Mouse (Mus musculus) hindbrain, embryonic 14.5 days (tissue): Measurements from ENCODE around the gene Piezo1. TPM values are rescaled to one million over a fixed set of nuclear protein-coding genes. Genes with fewer than 3 reads are reported as not detected.

Experiments used
- ATAC-seq: fragments of 200-750 bp; cut with Nextera tagmentation; 2 replicates; pipeline ENCODE4 v1.8.0; 2017; ENCODE audit warnings: moderate number of reproducible peaks, mild to moderate bottlenecking, moderate TSS enrichment, moderate library complexity; ENCODE audit not compliant: low FRiP score
- DNase-seq: peaks from one replicate; pipeline ENCODE4 v3.0.0-alpha.2; 2015; ENCODE audit warnings: low spot score
- H3K27ac ChIP-seq: fragments of 300-500 bp; sonication (generic); 2 replicates; pipeline ENCODE4 v1.5.1; 2014; ENCODE audit warnings: mild to moderate bottlenecking, moderate library complexity
- H3K27me3 ChIP-seq: fragments of 300-500 bp; sonication (generic); 2 replicates; pipeline ENCODE4 v1.6.1; 2014; ENCODE audit warnings: mild to moderate bottlenecking, low read length, mixed read lengths; ENCODE audit not compliant: control insufficient read depth, insufficient read depth
- H3K36me3 ChIP-seq: fragments of 300-500 bp; sonication (generic); replicated peaks from 2 replicates; pipeline ENCODE4 v1.6.1; 2014; ENCODE audit not compliant: control insufficient read depth, insufficient read depth
- H3K4me1 ChIP-seq: fragments of 300-500 bp; sonication (generic); replicated peaks from 2 replicates; pipeline ENCODE4 v1.6.1; 2014; ENCODE audit warnings: antibody characterized with exemption, low read length, mixed read lengths; ENCODE audit not compliant: control insufficient read depth, insufficient read depth
- H3K4me2 ChIP-seq: fragments of 300-500 bp; sonication (generic); replicated peaks from 2 replicates; pipeline ENCODE4 v1.6.1; 2014; ENCODE audit warnings: mild to moderate bottlenecking, moderate library complexity
- H3K4me3 ChIP-seq: fragments of 300-500 bp; sonication (generic); replicated peaks from 2 replicates; pipeline ENCODE4 v1.5.1; 2014; ENCODE audit warnings: mild to moderate bottlenecking, low read length
- H3K9ac ChIP-seq: fragments of 300-500 bp; sonication (generic); 2 replicates; pipeline ENCODE4 v1.6.1; 2014
- H3K9me3 ChIP-seq: fragments of 300-500 bp; sonication (generic); 2 replicates; pipeline ENCODE4 v1.6.1; 2016; ENCODE audit warnings: low read length; ENCODE audit not compliant: control insufficient read depth
- WGBS: fragments of 180-500 bp; shearing (Covaris S2); extraction: QIAGEN DNeasy Blood & Tissue Kit; methylation state at CpG from one replicate; pipeline ENCODE4 v1.1.7; 2014; 5-methylcytosine and 5-hydroxymethylcytosine counted together
- polyA plus RNA-seq: library from polyadenylated mRNA; unstranded; fragments of >200 nt; fragmentation: Nextera tagmentation; extraction: Ambion mirVana; gene quantifications from 2 replicates; pipeline ENCODE4 v1.2.1, GENCODE M21; 2014

Piezo1 gene
- polyA plus RNA-seq, 1 experiment from 2014 or later: 3.1 TPM

GRCm38 (mm10) chr8:122442781-122443180 is 108.3 kb downstream of the Piezo1 start:
- ATAC-seq (no peak), DNase-seq (no peak)
- peaks cover 23% of the 10 kb centered on the region for H3K4me1 ChIP-seq
- peak overlapping the region; percentile 85 for H3K4me2 ChIP-seq
- peak overlapping the region; percentile 85 for H3K27ac ChIP-seq
- no peaks in the 10 kb centered on the region for H3K9me3 ChIP-seq
- H3K27me3 ChIP-seq: no peaks in the 10 kb centered on the region
- H3K4me3 ChIP-seq: peak overlapping the region; percentile 74
- WGBS: under 1% methylated on average over 11 of the region's 12 CpGs
- H3K9ac ChIP-seq: peak overlapping the region; percentile 80
- peaks cover 17% of the 10 kb centered on the region for H3K36me3 ChIP-seq

GRCm38 (mm10) chr8:122442356-122442755 is 108.8 kb downstream of the Piezo1 start:
- peak overlapping the region; percentile 85 for H3K27ac ChIP-seq
- ATAC-seq (no peak), DNase-seq (no peak)
- H3K4me3 ChIP-seq: peak overlapping the region; percentile 74
- no peaks in the 10 kb centered on the region for H3K9me3 ChIP-seq
- H3K4me2 ChIP-seq: peak overlapping the region; percentile 85
- H3K27me3 ChIP-seq: no peaks in the 10 kb centered on the region
- 14% methylated on average over 7 of the region's 7 CpGs for WGBS
- H3K9ac ChIP-seq: peak overlapping the region; percentile 80
- peaks cover 23% of the 10 kb centered on the region for H3K4me1 ChIP-seq
- H3K36me3 ChIP-seq: peaks cover 21% of the 10 kb centered on the region

- no peak overlapping the region for H3K4me3 ChIP-seq
- WGBS: 100% methylated on average over 1 of the region's 1 CpGs
- ATAC-seq (no peak), DNase-seq (no peak)
- H3K4me2 ChIP-seq: no peak overlapping the region
- peaks cover 23% of the 10 kb centered on the region for H3K4me1 ChIP-seq
- H3K9me3 ChIP-seq: no peaks in the 10 kb centered on the region
- H3K27me3 ChIP-seq: no peaks in the 10 kb centered on the region
- H3K27ac ChIP-seq: no peak overlapping the region
- H3K9ac ChIP-seq: no peak overlapping the region
- peaks cover 30% of the 10 kb centered on the region for H3K36me3 ChIP-seq
Measured at GRCm38 (mm10) chr8:122441326-122441725, 109.8 kb downstream of the Piezo1 start.

- Histone ChIP-seq H3K27ac (no peak overlapping the region), H3K4me3 (no peak overlapping the region), H3K4me1 (peaks cover 10% of the 10 kb centered on the region; the same call in 1 of the 2 replicates), H3K9ac (no peak overlapping the region), H3K36me3 (peaks cover 49% of the 10 kb centered on the region), H3K27me3 (no peaks in the 10 kb centered on the region), H3K9me3 (no peaks in the 10 kb centered on the region), H3K4me2 (no peak overlapping the region)
- ATAC-seq: no peak
- 96% methylated on average over 16 of the region's 16 CpGs for WGBS
- DNase-seq: no peak
Measured at GRCm38 (mm10) chr8:122439336-122439735, 111.8 kb downstream of the Piezo1 start.

GRCm38 (mm10) chr8:122437708-122438331 is 113.3 kb downstream of the Piezo1 start:
- Histone ChIP-seq H3K27me3 (peaks cover 3% of the 10 kb centered on the region; the same call in 1 of the 2 replicates), H3K36me3 (peaks cover 61% of the 10 kb centered on the region), H3K4me3 (no peak overlapping the region), H3K4me1 (peaks cover 10% of the 10 kb centered on the region; the same call in 1 of the 2 replicates), H3K27ac (no peak overlapping the region), H3K4me2 (no peak overlapping the region), H3K9me3 (no peaks in the 10 kb centered on the region), H3K9ac (no peak overlapping the region)
- DNase-seq (no peak), ATAC-seq (no peak)
- WGBS: 94% methylated on average over 13 of the region's 13 CpGs

- WGBS: 90% methylated on average over 14 of the region's 20 CpGs
- peaks cover 61% of the 10 kb centered on the region for H3K36me3 ChIP-seq
- no peak overlapping the region for H3K9ac ChIP-seq
- H3K27ac ChIP-seq: no peak overlapping the region
- H3K4me2 ChIP-seq: no peak overlapping the region
- peaks cover 6% of the 10 kb centered on the region for H3K4me1 ChIP-seq
- H3K27me3 ChIP-seq: peaks cover 6% of the 10 kb centered on the region; the same call in 1 of the 2 replicates
- no peaks in the 10 kb centered on the region for H3K9me3 ChIP-seq
- no peak overlapping the region for H3K4me3 ChIP-seq
- no peak for DNase-seq
- ATAC-seq: no peak
Measured at GRCm38 (mm10) chr8:122436586-122437125, 114.5 kb downstream of the Piezo1 start.

GRCm38 (mm10) chr8:122436146-122436545 is 115.0 kb downstream of the Piezo1 start:
- Histone ChIP-seq H3K9ac (no peak overlapping the region), H3K4me3 (no peak overlapping the region), H3K27me3 (peaks cover 6% of the 10 kb centered on the region; the same call in 1 of the 2 replicates), H3K9me3 (no peaks in the 10 kb centered on the region), H3K4me2 (no peak overlapping the region), H3K4me1 (peaks cover 9% of the 10 kb centered on the region), H3K27ac (no peak overlapping the region), H3K36me3 (peaks cover 61% of the 10 kb centered on the region)
- no peak for ATAC-seq
- 95% methylated on average over 9 of the region's 9 CpGs for WGBS
- no peak for DNase-seq

GRCm38 (mm10) chr8:122435375-122435774 is 115.8 kb downstream of the Piezo1 start:
- Histone ChIP-seq H3K4me2 (no peak overlapping the region), H3K36me3 (peaks cover 61% of the 10 kb centered on the region), H3K4me3 (no peak overlapping the region), H3K27me3 (peaks cover 6% of the 10 kb centered on the region; the same call in 1 of the 2 replicates), H3K27ac (no peak overlapping the region), H3K9me3 (no peaks in the 10 kb centered on the region), H3K9ac (no peak overlapping the region), H3K4me1 (peaks cover 9% of the 10 kb centered on the region)
- DNase-seq: no peak
- ATAC-seq: no peak
- 93% methylated on average over 6 of the region's 6 CpGs for WGBS

GRCm38 (mm10) chr8:122433269-122433905 is 117.7 kb downstream of the Piezo1 start:
- no peak overlapping the region for H3K4me3 ChIP-seq
- H3K27ac ChIP-seq: no peak overlapping the region
- H3K36me3 ChIP-seq: peaks cover 50% of the 10 kb centered on the region

More at GRCm38 (mm10) chr8:122433269-122433905, 117.7 kb downstream of the Piezo1 start:
- Histone ChIP-seq H3K27me3 (peaks cover 6% of the 10 kb centered on the region; the same call in 1 of the 2 replicates), H3K9me3 (no peaks in the 10 kb centered on the region), H3K4me2 (no peak overlapping the region; the same call in 1 of the 2 replicates), H3K9ac (no peak overlapping the region), H3K4me1 (peaks cover 9% of the 10 kb centered on the region)
- no peak for ATAC-seq
- 76% methylated on average over 11 of the region's 11 CpGs for WGBS
- DNase-seq: no peak
